Mouse (Mus musculus) forebrain, embryonic 11.5 days (tissue): Measurements from ENCODE around the gene Gm26938. TPM values are rescaled to one million over a fixed set of nuclear protein-coding genes. Genes with fewer than 3 reads are reported as not detected.

Experiments
- ATAC-seq: fragments of 200-750 bp; cut with Nextera tagmentation; replicated peaks from 2 replicates; pipeline ENCODE4 v1.8.0; 2017; ENCODE audit warnings: moderate TSS enrichment; ENCODE audit not compliant: low FRiP score
- DNase-seq: peaks from one replicate; pipeline ENCODE4 v3.0.0-alpha.2; 2017; ENCODE audit warnings: low spot score
- H3K27ac ChIP-seq: fragments of 300-500 bp; sonication (generic); 2 replicates; pipeline ENCODE4 v1.5.1; 2014; ENCODE audit warnings: low read depth, low read length
- H3K27me3 ChIP-seq: fragments of 300-500 bp; sonication (generic); 2 replicates; pipeline ENCODE4 v1.6.1; 2014; ENCODE audit warnings: mild to moderate bottlenecking, low read length, mixed read lengths; ENCODE audit not compliant: control insufficient read depth, insufficient read depth
- H3K36me3 ChIP-seq: fragments of 300-500 bp; sonication (generic); 2 replicates; pipeline ENCODE4 v1.6.1; 2014; ENCODE audit warnings: mild to moderate bottlenecking, low read length, moderate library complexity, mixed read lengths; ENCODE audit not compliant: control insufficient read depth, insufficient read depth
- H3K4me1 ChIP-seq: fragments of 300-500 bp; sonication (generic); replicated peaks from 2 replicates; pipeline ENCODE4 v1.6.1; 2014; ENCODE audit warnings: low read length, mixed read lengths; ENCODE audit not compliant: control insufficient read depth, insufficient read depth
- H3K4me2 ChIP-seq: fragments of 300-500 bp; sonication (generic); 2 replicates; pipeline ENCODE4 v1.6.1; 2014; ENCODE audit warnings: low read depth, mild to moderate bottlenecking, low read length, moderate library complexity, mixed read lengths; ENCODE audit not compliant: severe bottlenecking
- H3K4me3 ChIP-seq: fragments of 300-500 bp; sonication (generic); 2 replicates; pipeline ENCODE4 v1.5.1; 2014; ENCODE audit warnings: low read depth, low read length
- H3K9ac ChIP-seq: fragments of 300-500 bp; sonication (generic); 2 replicates; pipeline ENCODE4 v1.6.1; 2014; ENCODE audit warnings: low read length
- H3K9me3 ChIP-seq: fragments of 300-500 bp; sonication (generic); 2 replicates; pipeline ENCODE4 v1.6.1; 2016; ENCODE audit warnings: low read length, mixed read lengths; ENCODE audit not compliant: control insufficient read depth
- whole genome bisulfite sequencing: fragments of 180-500 bp; shearing (Covaris S2); extraction: QIAGEN DNeasy Blood & Tissue Kit; methylation state at CpG from one replicate; pipeline ENCODE4 v1.1.7; 2014; 5-methylcytosine and 5-hydroxymethylcytosine counted together
- polyA plus RNA-seq: library from polyadenylated mRNA; unstranded; fragments of >200 nt; fragmentation: Nextera tagmentation; extraction: Ambion mirVana; gene quantifications from 2 replicates; pipeline ENCODE4 v1.2.1, GENCODE M21; 2014

Gene Gm26938
- polyA plus RNA-seq, 1 experiment from 2014 or later: 0.27 TPM

DNA sequence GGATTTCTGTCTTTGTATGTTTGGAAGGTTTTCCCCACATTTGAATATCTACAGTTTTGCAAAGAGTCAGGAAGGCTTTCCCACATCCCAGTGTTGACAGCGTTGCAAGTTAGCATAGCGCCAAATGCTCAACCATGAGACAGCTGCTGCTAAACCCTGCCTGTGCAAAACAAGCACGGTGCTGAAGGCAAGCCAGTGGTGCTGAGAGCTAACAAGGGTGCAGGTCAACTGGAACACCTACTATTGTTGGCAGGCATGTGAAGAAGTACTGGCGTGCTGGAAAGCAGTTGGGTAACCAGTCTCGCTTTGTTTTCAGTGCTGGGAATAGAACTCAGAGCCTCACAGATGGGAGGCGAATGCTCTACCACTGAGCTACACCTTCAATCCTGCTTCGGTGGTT, 9.5 kb upstream of the Gm26938 start:
- DNase-seq: no peak
- Histone ChIP-seq H3K4me1 (no peaks in the 10 kb centered on the region), H3K36me3 (no peaks in the 10 kb centered on the region), H3K4me2 (no peak overlapping the region), H3K27me3 (no peaks in the 10 kb centered on the region), H3K4me3 (no peak overlapping the region), H3K27ac (no peak overlapping the region), H3K9ac (no peak overlapping the region), H3K9me3 (no peaks in the 10 kb centered on the region)
- ATAC-seq: no peak
- 85% methylated on average over 7 of the region's 7 CpGs for WGBS

DNA sequence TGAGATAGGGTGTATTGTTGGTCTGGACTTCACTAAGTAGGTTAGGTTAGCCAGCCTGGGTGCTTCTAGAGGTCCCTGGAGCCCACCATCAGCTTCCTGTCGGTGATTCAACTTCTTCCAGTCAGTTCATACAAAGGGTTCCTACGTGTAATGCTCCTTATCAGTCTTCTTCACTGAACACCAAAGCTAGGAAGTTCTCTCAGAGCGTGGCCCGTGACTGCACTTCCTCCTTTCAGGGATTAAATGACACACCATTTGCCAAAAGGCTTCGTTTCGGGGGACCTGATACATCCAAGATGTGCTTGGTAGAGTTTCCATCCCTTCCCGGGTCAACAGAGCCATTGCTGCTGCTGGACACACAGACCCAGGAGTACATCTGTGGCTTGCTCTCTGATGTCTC, 5.9 kb upstream of the Gm26938 start:
- H3K9me3 ChIP-seq: no peaks in the 10 kb centered on the region
- no peak overlapping the region for H3K4me2 ChIP-seq
- no peak for DNase-seq
- ATAC-seq: no peak
- no peak overlapping the region for H3K27ac ChIP-seq
- H3K4me1 ChIP-seq: no peaks in the 10 kb centered on the region
- H3K9ac ChIP-seq: no peak overlapping the region
- H3K36me3 ChIP-seq: no peaks in the 10 kb centered on the region
- no peaks in the 10 kb centered on the region for H3K27me3 ChIP-seq
- WGBS: 89% methylated on average over 7 of the region's 7 CpGs
- no peak overlapping the region for H3K4me3 ChIP-seq

DNA sequence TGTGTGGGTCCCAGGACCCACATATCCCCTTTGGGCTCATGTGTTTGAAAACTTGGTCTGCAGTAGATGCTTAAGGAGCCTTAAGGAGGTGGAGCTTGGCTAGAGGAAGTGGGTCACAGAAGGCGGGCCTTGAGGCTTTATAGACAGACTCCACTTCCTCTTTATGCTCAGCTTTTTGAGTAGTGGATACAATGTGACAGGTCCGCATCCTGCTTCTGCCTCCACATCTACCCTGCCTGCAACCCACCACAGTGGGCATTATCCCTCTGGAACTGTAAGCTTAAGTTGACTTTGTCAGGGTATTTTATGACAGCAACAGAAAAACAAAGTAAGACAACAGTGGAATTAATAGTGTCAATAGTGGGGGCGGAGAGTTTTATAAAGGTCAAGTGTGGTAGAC, 4.5 kb upstream of the Gm26938 start:
- Histone ChIP-seq H3K27me3 (no peaks in the 10 kb centered on the region), H3K4me3 (no peak overlapping the region), H3K9ac (no peak overlapping the region), H3K4me2 (no peak overlapping the region), H3K27ac (no peak overlapping the region), H3K4me1 (peaks cover 4% of the 10 kb centered on the region), H3K9me3 (no peaks in the 10 kb centered on the region), H3K36me3 (no peaks in the 10 kb centered on the region)
- ATAC-seq (no peak), DNase-seq (no peak)
- 90% methylated on average over 3 of the region's 3 CpGs for whole genome bisulfite sequencing

DNA sequence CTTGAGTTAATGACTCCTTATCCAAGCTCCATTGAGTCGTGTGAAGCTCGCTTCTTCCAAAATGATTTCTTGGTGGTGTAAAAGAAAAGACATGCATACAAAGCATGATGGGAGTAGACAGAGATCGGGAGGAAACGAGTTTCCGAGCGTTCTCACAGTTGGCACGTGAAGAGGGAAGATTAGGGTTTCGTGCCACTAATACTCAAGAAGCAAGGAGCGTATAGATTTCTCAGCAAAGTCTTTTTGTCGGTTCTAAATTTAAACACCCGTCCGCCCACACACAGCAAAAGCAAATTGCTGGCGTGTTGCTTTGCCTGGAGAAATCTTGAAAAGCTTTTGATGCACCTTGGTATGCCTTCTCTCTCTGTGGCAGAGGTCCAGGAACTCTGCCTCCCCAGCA, 3.2 kb upstream of the Gm26938 start:
- DNase-seq (no peak), ATAC-seq (no peak)
- Histone ChIP-seq H3K36me3 (no peaks in the 10 kb centered on the region), H3K4me3 (no peak overlapping the region), H3K4me1 (peaks cover 8% of the 10 kb centered on the region), H3K9ac (no peak overlapping the region), H3K4me2 (no peak overlapping the region), H3K27ac (no peak overlapping the region), H3K27me3 (no peaks in the 10 kb centered on the region), H3K9me3 (no peaks in the 10 kb centered on the region)
- WGBS: 83% methylated on average over 13 of the region's 13 CpGs

DNA sequence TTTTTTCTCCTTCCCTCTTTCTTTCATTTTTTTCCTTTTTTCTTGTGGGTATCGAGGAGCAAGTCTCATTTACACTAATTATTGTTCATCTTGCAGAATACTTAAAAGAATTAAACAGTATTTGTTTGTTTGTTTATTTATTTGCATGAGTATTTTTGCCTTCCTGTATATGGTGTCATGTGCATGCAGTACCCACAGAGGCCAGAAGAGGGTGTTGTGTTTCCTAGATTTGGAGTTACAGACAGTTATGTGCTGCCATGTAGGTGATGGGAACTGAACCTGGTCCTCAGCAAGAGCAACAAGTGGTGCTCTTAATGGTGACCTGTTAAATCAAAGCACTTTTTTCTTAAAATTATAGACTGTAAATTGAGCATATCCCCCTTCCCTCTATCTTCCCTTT, 1.4 kb upstream of the Gm26938 start:
- Histone ChIP-seq H3K4me1 (peaks cover 8% of the 10 kb centered on the region), H3K9ac (no peak overlapping the region), H3K27me3 (no peaks in the 10 kb centered on the region), H3K4me2 (no peak overlapping the region), H3K4me3 (no peak overlapping the region), H3K9me3 (no peaks in the 10 kb centered on the region), H3K36me3 (no peaks in the 10 kb centered on the region; the same call in 1 of the 2 replicates), H3K27ac (no peak overlapping the region)
- ATAC-seq (no peak), DNase-seq (no peak)
- 93% methylated on average over 1 of the region's 1 CpGs for WGBS

DNA sequence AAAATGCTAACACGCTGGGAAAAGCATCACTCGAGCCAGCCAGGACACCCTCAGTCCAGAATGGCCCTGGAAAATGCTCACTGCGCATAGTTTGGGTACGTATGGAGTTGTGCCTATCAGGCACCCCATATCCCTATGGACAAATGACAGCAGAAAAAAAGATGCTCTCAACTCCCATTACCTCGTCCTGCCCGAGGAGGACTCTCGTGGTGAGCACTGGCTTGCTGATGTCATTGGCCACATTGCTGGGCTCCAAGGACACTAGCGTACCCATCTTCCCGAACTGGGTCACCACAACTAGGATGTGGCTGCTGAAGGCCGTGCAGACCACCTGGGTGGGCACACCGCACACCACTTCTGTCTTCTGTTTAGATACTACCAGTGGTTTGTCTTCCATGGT, 260 bp downstream of the Gm26938 start:
- H3K36me3 ChIP-seq: no peaks in the 10 kb centered on the region; the same call in 1 of the 2 replicates
- no peak for DNase-seq
- ATAC-seq: no peak
- H3K27ac ChIP-seq: no peak overlapping the region
- peak overlapping the region; percentile 89 for H3K9ac ChIP-seq
- H3K9me3 ChIP-seq: no peaks in the 10 kb centered on the region
- H3K4me3 ChIP-seq: peak overlapping the region; percentile 91
- H3K4me1 ChIP-seq: peaks cover 8% of the 10 kb centered on the region
- H3K27me3 ChIP-seq: no peaks in the 10 kb centered on the region
- 46% methylated on average over 11 of the region's 11 CpGs for WGBS
- peak overlapping the region; percentile 94 for H3K4me2 ChIP-seq

DNA sequence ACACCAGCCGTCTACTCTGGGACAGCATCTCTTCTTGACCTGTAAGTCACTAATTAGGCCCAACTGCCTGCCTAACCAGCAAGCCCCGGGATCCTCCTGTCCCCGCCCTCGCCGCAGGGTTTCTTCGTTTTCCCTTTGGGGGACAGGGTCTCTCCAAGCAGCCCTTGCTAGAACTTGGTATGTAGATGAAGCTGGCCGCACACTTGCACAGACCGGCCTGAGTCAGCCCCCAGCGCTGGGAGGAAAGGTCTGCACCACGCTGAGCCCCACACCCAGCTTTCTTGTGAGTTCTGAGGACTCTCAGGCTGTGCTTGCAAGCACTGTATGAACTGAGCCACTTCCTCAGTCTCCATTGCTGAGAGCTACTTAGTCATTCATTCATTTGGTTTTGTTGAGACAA, 1.7 kb downstream of the Gm26938 start:
- H3K27ac ChIP-seq: no peak overlapping the region
- no peaks in the 10 kb centered on the region for H3K27me3 ChIP-seq
- ATAC-seq (no peak), DNase-seq (no peak)
- H3K4me1 ChIP-seq: peaks cover 8% of the 10 kb centered on the region
- no peak overlapping the region for H3K9ac ChIP-seq
- H3K4me3 ChIP-seq: no peak overlapping the region
- H3K36me3 ChIP-seq: no peaks in the 10 kb centered on the region; the same call in 1 of the 2 replicates
- WGBS: 89% methylated on average over 10 of the region's 10 CpGs
- H3K4me2 ChIP-seq: no peak overlapping the region
- no peaks in the 10 kb centered on the region for H3K9me3 ChIP-seq

DNA sequence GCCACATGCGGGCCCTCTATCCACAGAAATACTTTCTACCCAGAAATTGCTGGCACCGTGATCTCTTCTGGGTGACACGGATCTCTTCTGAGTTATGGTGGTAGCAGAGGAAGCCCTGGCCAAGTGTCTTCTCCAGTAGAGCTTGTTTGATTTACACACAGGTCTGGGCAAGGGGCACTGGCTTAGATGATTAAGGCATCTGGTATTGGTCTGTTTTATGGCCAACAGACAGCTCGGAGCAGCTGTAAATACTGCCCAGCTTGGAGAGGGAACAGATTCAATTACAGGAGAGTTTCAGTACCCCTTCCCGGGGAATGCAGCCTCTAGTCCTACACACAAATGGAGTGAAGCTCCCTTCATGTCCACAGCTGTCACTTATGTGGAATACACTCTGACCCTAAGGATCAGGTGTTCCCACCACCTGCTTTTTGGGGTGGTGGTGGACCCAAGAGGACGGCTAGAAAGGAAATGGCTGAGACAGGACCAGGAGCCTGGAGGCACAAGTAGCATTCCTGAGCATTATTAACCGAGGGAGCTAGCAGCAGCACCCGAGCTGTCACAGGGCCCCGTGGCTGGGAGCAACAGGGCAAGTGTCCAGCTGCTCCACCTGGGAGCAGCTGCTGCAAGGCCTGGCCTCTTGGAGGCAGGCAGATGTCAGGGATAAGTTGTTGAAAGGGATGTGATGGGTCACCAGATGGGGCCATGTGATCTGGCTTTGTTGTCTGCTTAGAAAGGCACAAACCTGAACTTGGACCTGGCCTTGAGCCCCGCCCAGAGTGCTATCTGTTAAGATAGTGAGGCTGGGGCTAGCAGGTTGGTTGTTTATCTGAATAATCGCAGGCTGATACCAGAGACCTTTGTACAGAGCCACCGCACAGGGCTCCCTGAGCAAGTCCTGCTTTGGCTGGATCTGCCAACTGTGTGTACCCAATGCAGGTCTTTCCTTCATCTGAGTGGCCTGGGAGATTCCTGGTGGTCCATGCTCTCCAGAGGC, 4.4 kb downstream of the Gm26938 start:
- Histone ChIP-seq H3K4me1 (peaks cover 8% of the 10 kb centered on the region), H3K36me3 (no peaks in the 10 kb centered on the region; the same call in 1 of the 2 replicates), H3K9ac (no peak overlapping the region), H3K4me3 (no peak overlapping the region), H3K4me2 (no peak overlapping the region), H3K27ac (no peak overlapping the region), H3K9me3 (no peaks in the 10 kb centered on the region), H3K27me3 (no peaks in the 10 kb centered on the region)
- ATAC-seq (no peak), DNase-seq (peak; percentile 48)
- WGBS: 87% methylated on average over 12 of the region's 12 CpGs
